Mouse (Mus musculus) neutrophil, adult 59 days (primary cell): ENCODE measurements around the gene Hspa4. TPM values are rescaled to one million over a fixed set of nuclear protein-coding genes. Genes with fewer than 3 reads are reported as not detected.

Source experiments
- total RNA-seq, 2 experiments: library from RNA; stranded (reverse); gene quantifications; 1 replicate in 1 of 2; 2 replicates in 1 of 2; pipeline ENCODE4 v1.2.4; 2023

The Hspa4 gene
- 10 to 100 TPM; 57.5 to 63.3 TPM for total RNA-seq

GRCm38 (mm10) chr11:53300330-53301166, at the start of gene Hspa4:
TSS of gene Hspa4 (minus strand) at chr11:53300457.

DNA sequence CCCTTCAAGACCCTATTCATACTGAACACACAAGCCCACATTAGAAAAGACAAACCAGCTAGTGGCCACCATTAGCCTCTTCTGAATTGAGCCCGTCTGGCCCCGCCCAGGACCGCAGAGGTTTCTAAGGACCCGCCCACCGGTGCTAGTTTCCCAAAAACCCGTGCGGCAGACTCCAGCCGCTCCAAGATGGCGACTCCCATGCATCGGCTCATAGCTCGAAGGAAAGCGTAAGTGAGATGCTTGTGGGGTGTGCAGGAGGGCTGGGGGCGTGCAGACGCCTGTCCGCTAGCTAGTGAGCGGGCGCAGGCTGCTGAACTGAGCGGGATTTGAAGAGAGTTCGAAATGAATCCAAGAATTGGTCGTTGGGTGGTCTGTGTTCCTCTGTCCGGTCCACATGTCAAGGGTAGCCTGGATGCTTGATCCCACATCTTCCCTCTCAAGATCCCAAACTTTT, 24.3 kb upstream of the Hspa4 start, which contains the start of gene Zcchc10:
TSS of gene Zcchc10 (plus strand) at position 168 of the 457 bp plus-strand sequence.

Other genes starting within 250 kb of the Hspa4 start
- 10 to 100 TPM in 1 of 2 experiments, 1 to 10 TPM in 1; 7.6 to 10.6 TPM for gene Zcchc10, start 24.2 kb upstream of the Hspa4 start, total RNA-seq
- gene Aff4, start 50.4 kb upstream of the Hspa4 start, total RNA-seq = 100 to 1,000 TPM in 1 of 2 experiments, 10 to 100 TPM in 1; 94.9 to 100 TPM
- not detected for gene Leap2, start 122.7 kb upstream of the Hspa4 start, total RNA-seq
- 100 to 1,000 TPM; 201 to 206 TPM for gene Uqcrq, start 130.4 kb upstream of the Hspa4 start, total RNA-seq
- under 1 TPM; 0.58 to 0.71 TPM for gene Gdf9, start 130.6 kb upstream of the Hspa4 start, total RNA-seq
- not detected for gene Gm10447, start 156.7 kb upstream of the Hspa4 start, total RNA-seq
- under 1 TPM; 0.18 to 0.60 TPM for gene Shroom1, start 156.7 kb upstream of the Hspa4 start, total RNA-seq
- gene Gm9837, start 170.0 kb upstream of the Hspa4 start, total RNA-seq = not detected
- gene Gm9945, start 179.7 kb upstream of the Hspa4 start, total RNA-seq = not detected
- gene Sowaha, start 179.8 kb upstream of the Hspa4 start, total RNA-seq = under 1 TPM; 0.33 to 0.42 TPM
- 1 to 10 TPM; 4.6 to 8.5 TPM for gene Sept8, start 218.8 kb upstream of the Hspa4 start, total RNA-seq